Mouse (Mus musculus): Measurements from ENCODE around the gene Nup62. TPM values are rescaled to one million over a fixed set of nuclear protein-coding genes. Genes with fewer than 3 reads are reported as not detected.

Nup62 gene
- polyA plus RNA-seq, 1 experiment from 2014 or later, result 56.6 TPM

GRCm38 (mm10) chr7:44853065-44853464, 37.2 kb downstream of the Nup62 start:
- ATAC-seq (ENCODE audit: insufficient number of reproducible peaks, insufficient read depth, low FRiP score, low read depth), result no peak
- no peak overlapping the region for H3K9ac ChIP-seq (replicated peaks; ENCODE audit: low read depth, low read length)

GRCm38 (mm10) chr7:44853596-44854355, 37.9 kb downstream of the Nup62 start:
- Histone ChIP-seq H3K27me3 (ENCODE audit: control insufficient read depth, insufficient read depth, low read length) (no peaks in the 10 kb centered on the region), H3K4me2 (replicated peaks; ENCODE audit: low read depth, low read length) (peak overlapping the region; percentile 95), H3K9me3 (ENCODE audit: control insufficient read depth, low read depth, low read length) (no peaks in the 10 kb centered on the region), H3K36me3 (ENCODE audit: control insufficient read depth, insufficient read depth, low read length) (peaks cover 10% of the 10 kb centered on the region), H3K27ac (ENCODE audit: low read length) (peak overlapping the region; percentile 95), H3K4me1 (ENCODE audit: control insufficient read depth, insufficient read depth, low read length) (peaks cover 44% of the 10 kb centered on the region), H3K4me3 (ENCODE audit: low read depth, low read length) (peak overlapping the region; percentile 43), H3K9ac (replicated peaks; ENCODE audit: low read depth, low read length) (peak overlapping the region; percentile 45)
- 23% methylated on average over 26 of the region's 26 CpGs for WGBS
- ATAC-seq (ENCODE audit: insufficient number of reproducible peaks, insufficient read depth, low FRiP score, low read depth), result no peak

More at GRCm38 (mm10) chr7:44853065-44853464, 37.2 kb downstream of the Nup62 start:
- H3K36me3 ChIP-seq (ENCODE audit: control insufficient read depth, insufficient read depth, low read length), result peaks cover 10% of the 10 kb centered on the region
- WGBS, result 87% methylated on average over 2 of the region's 2 CpGs
- no peak overlapping the region for H3K4me3 ChIP-seq (ENCODE audit: low read depth, low read length)
- no peak overlapping the region for H3K4me2 ChIP-seq (replicated peaks; ENCODE audit: low read depth, low read length)
- H3K9me3 ChIP-seq (ENCODE audit: control insufficient read depth, low read depth, low read length), result no peaks in the 10 kb centered on the region
- peaks cover 41% of the 10 kb centered on the region for H3K4me1 ChIP-seq (ENCODE audit: control insufficient read depth, insufficient read depth, low read length)
- H3K27ac ChIP-seq (ENCODE audit: low read length), result no peak overlapping the region
- no peaks in the 10 kb centered on the region for H3K27me3 ChIP-seq (ENCODE audit: control insufficient read depth, insufficient read depth, low read length)

GRCm38 (mm10) chr7:44854356-44855031, 38.6 kb downstream of the Nup62 start:
- Histone ChIP-seq H3K36me3 (ENCODE audit: control insufficient read depth, insufficient read depth, low read length) (peaks cover 11% of the 10 kb centered on the region), H3K9me3 (ENCODE audit: control insufficient read depth, low read depth, low read length) (no peaks in the 10 kb centered on the region), H3K27me3 (ENCODE audit: control insufficient read depth, insufficient read depth, low read length) (no peaks in the 10 kb centered on the region), H3K27ac (ENCODE audit: low read length) (peak overlapping the region; percentile 95), H3K4me2 (replicated peaks; ENCODE audit: low read depth, low read length) (peak overlapping the region; percentile 95), H3K4me3 (ENCODE audit: low read depth, low read length) (peak overlapping the region; percentile 43), H3K4me1 (ENCODE audit: control insufficient read depth, insufficient read depth, low read length) (peaks cover 44% of the 10 kb centered on the region), H3K9ac (replicated peaks; ENCODE audit: low read depth, low read length) (peak overlapping the region; percentile 45)
- WGBS, result 2% methylated on average over 45 of the region's 45 CpGs
- ATAC-seq (ENCODE audit: insufficient number of reproducible peaks, insufficient read depth, low FRiP score, low read depth), result peak; percentile 68

GRCm38 (mm10) chr7:44855036-44855435, 39.1 kb downstream of the Nup62 start:
- Histone ChIP-seq H3K4me2 (replicated peaks; ENCODE audit: low read depth, low read length) (peak overlapping the region; percentile 95), H3K27me3 (ENCODE audit: control insufficient read depth, insufficient read depth, low read length) (no peaks in the 10 kb centered on the region), H3K4me1 (ENCODE audit: control insufficient read depth, insufficient read depth, low read length) (peaks cover 44% of the 10 kb centered on the region), H3K27ac (ENCODE audit: low read length) (peak overlapping the region; percentile 95), H3K9me3 (ENCODE audit: control insufficient read depth, low read depth, low read length) (no peaks in the 10 kb centered on the region), H3K4me3 (ENCODE audit: low read depth, low read length) (peak overlapping the region; percentile 43), H3K36me3 (ENCODE audit: control insufficient read depth, insufficient read depth, low read length) (peaks cover 16% of the 10 kb centered on the region), H3K9ac (replicated peaks; ENCODE audit: low read depth, low read length) (peak overlapping the region; percentile 45; the same call in 1 of the 2 replicates)
- 45% methylated on average over 10 of the region's 10 CpGs for WGBS
- no peak for ATAC-seq (ENCODE audit: insufficient number of reproducible peaks, insufficient read depth, low FRiP score, low read depth)

GRCm38 (mm10) chr7:44856265-44856916, 40.5 kb downstream of the Nup62 start:
- Histone ChIP-seq H3K27ac (ENCODE audit: low read length) (peak overlapping the region; percentile 93; the same call in 1 of the 2 replicates), H3K27me3 (ENCODE audit: control insufficient read depth, insufficient read depth, low read length) (no peaks in the 10 kb centered on the region), H3K4me1 (ENCODE audit: control insufficient read depth, insufficient read depth, low read length) (peaks cover 41% of the 10 kb centered on the region), H3K36me3 (ENCODE audit: control insufficient read depth, insufficient read depth, low read length) (peaks cover 18% of the 10 kb centered on the region), H3K9me3 (ENCODE audit: control insufficient read depth, low read depth, low read length) (no peaks in the 10 kb centered on the region), H3K4me3 (ENCODE audit: low read depth, low read length) (peak overlapping the region; percentile 72), H3K9ac (replicated peaks; ENCODE audit: low read depth, low read length) (peak overlapping the region; percentile 64; the same call in 1 of the 2 replicates), H3K4me2 (replicated peaks; ENCODE audit: low read depth, low read length) (peak overlapping the region; percentile 96)
- ATAC-seq (ENCODE audit: insufficient number of reproducible peaks, insufficient read depth, low FRiP score, low read depth), result no peak
- WGBS, result 62% methylated on average over 9 of the region's 9 CpGs

GRCm38 (mm10) chr7:44857042-44857552, 41.2 kb downstream of the Nup62 start, which contains the start of gene Pnkp:
Gene Pnkp, plus strand, starts transcription at chr7:44857139.
- Histone ChIP-seq H3K27me3 (ENCODE audit: control insufficient read depth, insufficient read depth, low read length) (no peaks in the 10 kb centered on the region), H3K4me1 (ENCODE audit: control insufficient read depth, insufficient read depth, low read length) (peaks cover 40% of the 10 kb centered on the region), H3K4me2 (replicated peaks; ENCODE audit: low read depth, low read length) (peak within 1 kb of the TSS; percentile 96), H3K4me3 (ENCODE audit: low read depth, low read length) (peak within 1 kb of the TSS; percentile 72), H3K9ac (replicated peaks; ENCODE audit: low read depth, low read length) (peak within 1 kb of the TSS; percentile 64), H3K9me3 (ENCODE audit: control insufficient read depth, low read depth, low read length) (no peaks in the 10 kb centered on the region), H3K36me3 (ENCODE audit: control insufficient read depth, insufficient read depth, low read length) (peaks cover 22% of the 10 kb centered on the region), H3K27ac (ENCODE audit: low read length) (peak within 1 kb of the TSS; percentile 93)
- ATAC-seq (ENCODE audit: insufficient number of reproducible peaks, insufficient read depth, low FRiP score, low read depth), result peak; percentile 24
- WGBS, result under 1% methylated on average over 32 of the region's 32 CpGs

- peak overlapping the region; percentile 72 for H3K4me3 ChIP-seq (ENCODE audit: low read depth, low read length)
- H3K4me1 ChIP-seq (ENCODE audit: control insufficient read depth, insufficient read depth, low read length), result peaks cover 40% of the 10 kb centered on the region
- peak overlapping the region; percentile 64 for H3K9ac ChIP-seq (replicated peaks; ENCODE audit: low read depth, low read length)
- H3K4me2 ChIP-seq (replicated peaks; ENCODE audit: low read depth, low read length), result peak overlapping the region; percentile 96
- ATAC-seq (ENCODE audit: insufficient number of reproducible peaks, insufficient read depth, low FRiP score, low read depth), result no peak
- H3K36me3 ChIP-seq (ENCODE audit: control insufficient read depth, insufficient read depth, low read length), result peaks cover 25% of the 10 kb centered on the region
- WGBS, result 32% methylated on average over 8 of the region's 8 CpGs
- no peaks in the 10 kb centered on the region for H3K9me3 ChIP-seq (ENCODE audit: control insufficient read depth, low read depth, low read length)
- no peak overlapping the region for H3K27ac ChIP-seq (ENCODE audit: low read length)
- H3K27me3 ChIP-seq (ENCODE audit: control insufficient read depth, insufficient read depth, low read length), result no peaks in the 10 kb centered on the region
Measured at GRCm38 (mm10) chr7:44857905-44858304, 42.0 kb downstream of the Nup62 start.

- H3K27me3 ChIP-seq (ENCODE audit: control insufficient read depth, insufficient read depth, low read length), result no peaks in the 10 kb centered on the region
- H3K4me1 ChIP-seq (ENCODE audit: control insufficient read depth, insufficient read depth, low read length), result peaks cover 24% of the 10 kb centered on the region; the same call in 1 of the 2 replicates
- peaks cover 40% of the 10 kb centered on the region for H3K36me3 ChIP-seq (ENCODE audit: control insufficient read depth, insufficient read depth, low read length)
- no peak for ATAC-seq (ENCODE audit: insufficient number of reproducible peaks, insufficient read depth, low FRiP score, low read depth)
- H3K9ac ChIP-seq (replicated peaks; ENCODE audit: low read depth, low read length), result no peak overlapping the region
- WGBS, result 93% methylated on average over 11 of the region's 11 CpGs
- H3K9me3 ChIP-seq (ENCODE audit: control insufficient read depth, low read depth, low read length), result no peaks in the 10 kb centered on the region
- H3K27ac ChIP-seq (ENCODE audit: low read length), result no peak overlapping the region
- H3K4me3 ChIP-seq (ENCODE audit: low read depth, low read length), result no peak overlapping the region
- H3K4me2 ChIP-seq (replicated peaks; ENCODE audit: low read depth, low read length), result no peak overlapping the region
Measured at GRCm38 (mm10) chr7:44859896-44860295, 44.0 kb downstream of the Nup62 start.
